Mouse (Mus musculus) right cerebral cortex, adult 18-20 months (tissue): ENCODE measurements around the gene Nfic.

ENCODE experiments used
- DNase-seq: peaks from one replicate; pipeline ENCODE4 v3.0.0; 2022; ENCODE audit warnings: mixed read lengths

Gene Nfic

DNA sequence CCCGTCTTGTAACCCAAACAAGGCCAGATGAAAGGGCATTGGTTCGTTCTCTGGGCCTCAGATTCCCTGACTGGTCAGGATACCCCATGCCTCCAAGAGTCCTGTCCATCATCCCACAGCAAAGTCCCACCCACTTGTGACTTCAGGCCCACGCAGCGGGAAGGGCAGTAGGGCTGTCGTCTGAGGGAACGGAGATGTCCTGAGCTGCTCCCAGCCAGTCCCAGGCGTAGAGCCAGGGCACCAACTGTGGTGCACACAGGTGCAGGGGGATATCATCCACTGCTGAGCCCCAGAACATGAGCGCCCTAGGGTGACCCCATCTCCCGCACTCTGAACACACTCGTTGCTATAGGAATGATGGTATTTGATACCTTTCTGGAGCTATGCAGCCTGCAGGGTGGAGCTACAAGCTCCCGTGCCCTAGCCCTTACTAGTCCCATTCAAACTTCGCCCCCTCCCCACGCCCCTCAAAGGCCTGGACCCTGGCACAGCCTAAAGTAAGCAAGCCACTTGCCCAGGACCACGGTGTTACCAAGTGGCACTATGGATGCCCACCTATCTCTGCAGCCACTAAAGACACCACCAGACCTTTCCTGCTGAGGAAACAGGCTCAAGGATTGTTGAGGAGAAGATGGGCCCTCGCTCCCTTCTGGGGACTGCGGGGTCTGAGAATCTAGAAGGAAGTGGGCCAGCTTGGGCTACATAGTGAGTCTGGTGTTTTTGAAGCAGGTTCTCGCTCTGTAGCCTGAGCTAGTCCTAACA lies 39.7 kb downstream of the Nfic start:
- DNase-seq, result no peak

DNA sequence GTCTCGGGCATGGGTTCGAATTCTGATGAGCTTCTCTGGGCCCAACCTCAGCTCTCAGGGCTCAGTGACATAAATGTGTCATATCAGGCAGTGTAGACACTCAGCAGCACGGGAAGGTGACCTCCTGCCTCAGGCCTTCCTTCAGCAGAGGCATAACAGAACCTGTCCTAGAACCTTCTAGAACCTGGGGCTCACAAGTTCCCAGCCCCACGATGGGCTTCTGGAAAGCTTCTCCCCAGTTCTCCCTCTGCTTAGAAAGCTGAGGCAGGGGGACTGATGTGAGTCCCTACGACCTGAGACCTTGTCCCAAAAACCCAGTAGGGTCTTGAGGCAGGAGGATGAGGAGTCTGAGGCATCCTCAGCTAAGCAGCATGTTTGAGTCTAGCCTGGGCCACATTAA lies 40.3 kb downstream of the Nfic start:
- no peak for DNase-seq

DNA sequence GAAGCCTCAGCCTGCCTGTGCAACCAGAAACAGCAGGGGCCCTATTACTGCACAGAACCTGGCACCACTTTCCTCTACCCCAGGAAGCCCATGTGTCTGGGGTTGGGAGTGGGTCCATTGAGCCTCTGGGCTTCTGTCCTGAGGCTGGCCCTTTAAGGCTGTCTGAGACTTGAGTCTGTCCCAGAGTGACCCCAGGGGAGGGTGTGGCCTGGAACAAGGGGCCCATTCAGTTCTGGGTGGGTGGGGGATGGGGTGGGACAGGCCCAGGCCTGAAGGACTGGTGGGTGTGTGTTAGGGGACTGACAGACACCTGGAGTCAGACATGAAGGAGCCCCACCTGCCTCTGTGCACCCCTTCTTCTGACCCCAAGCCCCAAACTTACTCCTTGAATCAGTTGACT lies 40.8 kb downstream of the Nfic start:
- no peak for DNase-seq

DNA sequence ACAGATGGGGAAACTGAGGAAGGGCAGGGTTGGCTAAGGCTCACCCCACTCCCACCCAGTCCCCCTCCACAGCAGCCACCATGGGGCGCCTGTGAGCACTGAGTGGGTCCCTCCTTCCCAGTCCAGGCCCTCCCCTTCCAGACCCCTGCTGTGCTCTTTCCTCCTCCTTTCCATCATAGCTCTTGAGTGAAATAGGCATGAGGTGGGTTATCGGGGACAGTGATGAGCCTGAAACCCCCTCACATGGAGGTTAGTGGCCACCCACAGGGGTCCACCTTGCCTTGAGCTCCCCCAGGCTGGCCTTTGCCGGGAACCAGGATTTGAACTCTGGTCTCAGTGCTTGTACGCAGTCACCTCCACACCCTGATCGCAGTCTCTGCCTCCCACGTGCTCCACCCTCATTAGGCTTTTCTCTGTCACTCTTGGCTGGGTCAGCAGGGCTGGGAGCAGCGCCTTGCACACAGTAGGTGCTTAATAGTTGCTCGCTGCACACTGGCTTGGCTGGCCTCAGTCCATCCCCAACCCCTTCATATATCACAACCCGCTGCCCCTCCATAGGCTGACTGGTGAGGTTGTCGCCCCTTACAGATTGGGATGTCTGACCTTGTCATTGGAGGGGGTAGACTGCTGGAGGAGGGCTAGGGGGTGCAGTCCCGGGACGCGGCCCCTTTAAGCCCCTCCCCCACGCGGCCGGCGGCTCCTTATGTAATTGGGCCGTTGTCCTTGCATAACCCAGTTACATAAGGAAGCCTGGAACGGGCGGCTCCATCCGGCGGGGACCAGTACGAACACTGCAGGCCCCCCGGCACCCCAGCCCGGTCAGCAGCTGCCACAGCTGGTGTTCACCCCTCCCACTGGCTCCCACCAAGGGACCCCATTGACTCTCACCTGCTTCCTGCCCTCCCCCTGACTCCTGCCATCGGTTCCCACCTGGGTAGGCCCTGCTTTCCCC lies 41.8 kb downstream of the Nfic start:
- DNase-seq, result peak; percentile 84

DNA sequence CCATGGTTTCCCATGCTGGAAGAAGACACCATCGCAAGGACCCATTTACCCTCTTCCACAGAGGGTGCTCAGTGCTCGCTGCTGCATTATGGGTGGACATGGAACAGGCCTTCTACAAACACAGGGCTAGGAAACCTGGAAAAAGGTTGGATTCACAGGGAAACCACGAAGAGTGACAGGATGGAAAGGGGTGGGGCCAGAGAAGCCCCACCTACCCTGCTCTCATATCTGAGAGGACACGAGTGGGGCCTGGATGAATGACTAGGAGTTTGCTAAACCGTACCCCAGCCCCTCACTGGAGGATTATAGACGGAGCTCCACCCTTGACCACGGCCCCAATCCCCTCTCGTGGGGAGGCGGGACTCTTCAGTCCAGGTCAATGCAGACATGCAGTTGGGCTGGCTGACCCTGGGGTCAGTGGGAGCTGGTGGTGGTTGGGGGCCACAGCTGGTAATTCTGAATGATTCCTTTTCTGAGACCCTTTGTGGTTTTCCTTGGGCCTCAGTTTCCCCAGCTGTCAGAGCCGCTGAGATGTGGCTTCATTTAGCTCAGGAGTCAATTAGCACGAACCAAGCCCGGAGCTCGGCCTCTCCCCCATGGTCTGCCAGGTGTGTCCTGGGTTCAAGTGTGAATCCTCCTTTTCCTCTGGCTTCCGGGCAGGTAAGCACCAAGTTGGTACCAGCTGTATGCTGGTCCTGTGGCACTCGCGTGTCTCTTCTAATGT lies 42.7 kb downstream of the Nfic start:
- no peak for DNase-seq

DNA sequence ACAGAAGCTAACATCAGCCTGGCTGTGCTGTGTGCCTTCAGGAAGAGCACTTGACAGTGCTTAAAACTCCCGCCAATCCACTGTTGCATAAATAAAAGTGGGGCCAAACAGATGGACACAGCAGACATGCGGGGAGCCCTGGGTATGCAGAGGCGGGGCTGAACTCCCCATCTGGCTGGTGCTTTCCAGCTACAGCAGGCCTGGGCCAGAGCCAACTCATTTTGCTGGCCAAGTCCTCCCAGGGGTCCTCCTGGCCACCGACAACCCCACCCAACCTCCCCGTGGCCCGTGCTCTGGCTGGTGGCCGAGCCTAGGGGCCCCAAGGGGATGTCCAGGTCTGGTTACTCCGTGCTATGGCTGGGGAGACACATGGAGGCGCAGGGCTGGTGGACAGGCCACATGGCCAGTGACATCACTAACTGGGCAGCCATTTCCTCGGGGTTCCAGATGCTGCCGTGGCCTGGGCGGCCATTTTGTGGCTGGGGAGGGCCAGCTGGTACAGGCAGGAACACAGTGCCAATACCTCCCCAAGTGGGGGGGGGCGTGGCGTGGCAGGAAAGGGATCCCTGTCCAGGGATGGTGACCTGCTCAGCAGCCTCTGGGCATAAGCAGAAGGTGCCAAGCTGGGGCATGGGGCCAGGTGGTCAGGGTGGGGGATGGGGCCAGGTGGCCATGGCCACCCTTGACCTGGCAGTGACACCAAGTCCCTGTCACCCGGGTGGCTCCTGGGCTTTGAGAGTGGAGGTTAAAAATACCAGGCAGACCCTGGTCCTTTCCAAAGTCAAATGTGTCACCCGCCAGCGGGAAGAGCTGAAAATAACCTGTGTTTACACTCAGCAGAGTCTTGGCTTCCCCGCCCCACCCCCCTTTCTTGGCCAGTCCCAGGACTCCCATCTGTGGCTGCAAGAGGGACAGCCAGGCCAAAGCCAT lies 43.7 kb downstream of the Nfic start:
- peak; percentile 73 for DNase-seq

DNA sequence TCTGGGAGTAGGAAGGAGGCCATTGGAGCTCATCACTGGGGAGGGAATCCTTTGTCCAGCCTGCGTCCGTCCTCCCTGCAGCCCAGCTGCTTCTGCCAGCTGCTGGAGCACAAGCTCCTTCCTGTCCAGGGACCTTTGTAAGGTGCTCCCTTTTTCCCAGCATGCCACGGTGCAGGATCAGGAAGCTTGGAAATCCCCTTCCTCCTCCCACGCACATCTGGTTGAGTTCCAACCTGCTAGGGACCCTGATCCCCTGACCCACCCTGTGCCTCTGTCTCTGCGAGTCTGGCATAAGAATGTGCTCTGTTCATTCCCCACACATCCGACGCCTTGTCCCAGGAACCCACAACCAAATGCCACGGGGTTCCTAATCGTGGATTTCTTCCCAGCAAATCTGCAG lies 44.5 kb downstream of the Nfic start:
- DNase-seq, result no peak

DNA sequence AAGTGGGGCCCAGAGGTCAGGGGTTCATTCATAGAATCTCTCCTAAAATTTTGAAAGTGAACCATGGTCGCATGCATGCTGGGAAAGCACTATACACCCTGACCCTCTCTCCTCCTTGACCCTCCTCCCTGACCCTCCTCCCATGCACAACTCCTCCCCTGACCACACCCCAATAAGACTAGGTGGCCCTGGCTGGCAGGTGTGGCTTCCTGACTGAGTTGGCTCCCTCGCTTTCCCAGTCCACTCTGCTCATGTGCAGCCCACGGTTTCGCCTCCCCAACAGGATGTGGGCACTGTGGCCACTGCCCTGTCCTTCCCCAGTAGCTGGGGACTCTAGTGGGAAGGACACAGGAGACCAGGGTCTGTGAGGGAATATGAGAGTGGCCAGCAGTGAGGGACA lies 45.1 kb downstream of the Nfic start:
- no peak for DNase-seq

DNA sequence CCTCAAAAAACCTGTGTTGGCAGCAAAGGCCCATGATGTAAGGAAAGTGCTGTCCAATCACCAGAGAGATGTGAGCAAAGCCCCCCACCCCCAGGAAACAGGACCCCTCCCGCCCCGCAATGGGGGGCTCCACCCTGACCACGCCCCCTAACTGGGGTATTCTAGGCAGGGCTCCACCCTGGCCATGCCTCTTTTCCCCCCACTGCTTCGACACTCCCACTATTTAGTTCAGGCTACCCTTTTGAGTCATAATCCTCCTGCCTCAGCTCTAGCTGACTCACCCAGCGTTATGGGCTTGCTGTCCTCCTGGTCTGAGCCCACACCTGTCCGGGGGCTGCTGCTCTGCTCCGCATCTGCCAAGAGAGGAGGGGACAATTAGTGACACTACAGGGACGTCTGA lies 46.1 kb downstream of the Nfic start:
- DNase-seq, result no peak

DNA sequence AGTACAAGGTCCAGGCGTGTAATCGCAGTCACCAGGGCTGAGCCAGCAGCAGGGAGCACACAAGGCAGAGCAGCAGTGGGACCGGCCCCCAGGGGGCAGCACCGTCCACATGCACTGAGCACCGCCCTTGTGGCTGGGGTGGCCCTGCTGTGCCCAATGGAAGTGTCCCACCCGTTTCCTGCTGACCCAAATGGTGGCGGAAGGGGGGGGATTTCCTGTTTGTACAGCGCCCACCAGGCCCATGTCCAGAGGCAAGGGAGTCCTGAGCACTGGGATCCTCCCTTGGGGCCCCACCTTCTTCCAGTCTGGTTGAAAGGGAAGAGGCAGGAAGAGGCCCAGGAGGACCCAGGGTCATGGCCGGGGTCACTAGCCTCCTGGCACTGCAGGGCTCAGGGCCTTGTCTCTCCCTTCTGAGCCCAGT lies 46.6 kb downstream of the Nfic start:
- no peak for DNase-seq

DNA sequence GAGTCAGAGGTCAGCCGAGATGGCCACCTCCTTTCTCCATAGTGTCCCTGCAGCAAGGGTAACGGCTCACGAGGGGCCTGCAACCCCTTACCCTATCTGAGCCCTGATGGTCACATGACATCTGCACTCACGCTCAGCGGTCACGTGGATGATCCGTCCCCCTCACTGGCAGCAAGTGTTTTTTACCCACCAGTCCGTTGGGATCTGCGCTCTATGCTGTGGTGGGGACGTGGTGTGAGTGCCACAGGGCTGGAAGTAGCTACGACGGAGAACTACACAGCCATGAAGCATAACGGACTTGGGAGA lies 47.1 kb downstream of the Nfic start:
- DNase-seq, result no peak

DNA sequence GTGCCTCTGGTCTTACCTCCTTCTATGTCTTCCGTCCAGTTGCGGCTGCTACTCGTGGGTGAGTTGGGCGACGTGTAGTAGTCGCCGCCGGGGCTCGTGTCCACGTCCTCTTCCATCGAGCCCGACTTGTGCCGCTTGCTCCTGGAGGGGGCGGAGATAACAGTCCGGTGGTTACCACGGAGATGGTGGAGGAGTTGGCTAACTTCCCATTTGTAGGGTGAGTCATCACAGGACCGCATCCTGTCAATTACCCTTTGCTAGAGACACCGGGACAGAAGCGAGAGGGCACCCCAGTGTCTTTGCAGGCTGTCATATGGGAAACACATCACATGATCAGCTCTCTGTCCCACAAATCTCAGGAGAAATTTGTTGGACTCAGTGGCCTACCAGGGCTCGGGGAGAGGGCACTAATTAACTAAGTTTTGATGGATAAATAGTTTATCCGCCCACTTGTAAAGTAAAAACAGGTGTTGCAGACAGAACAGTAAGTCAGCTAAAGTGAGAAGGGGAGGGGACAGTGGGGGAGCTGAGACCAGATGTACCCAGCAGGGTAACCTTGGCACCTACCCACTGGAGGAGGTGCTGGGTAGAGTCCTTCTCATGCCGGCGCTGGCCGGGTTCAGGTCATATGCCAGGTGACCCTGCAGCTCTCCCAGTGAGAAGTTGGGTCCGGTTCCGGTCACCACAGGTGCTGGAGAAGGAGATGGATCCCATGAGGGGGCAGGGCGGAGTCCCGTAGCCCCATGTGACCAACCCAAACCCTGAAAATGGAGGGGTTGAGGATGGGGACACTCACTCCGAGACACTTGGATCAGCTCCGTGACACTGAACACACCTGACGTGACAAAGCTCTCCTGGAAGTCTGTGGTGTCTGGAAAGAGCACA lies 47.7 kb downstream of the Nfic start:
- DNase-seq, result peak; percentile 83

DNA sequence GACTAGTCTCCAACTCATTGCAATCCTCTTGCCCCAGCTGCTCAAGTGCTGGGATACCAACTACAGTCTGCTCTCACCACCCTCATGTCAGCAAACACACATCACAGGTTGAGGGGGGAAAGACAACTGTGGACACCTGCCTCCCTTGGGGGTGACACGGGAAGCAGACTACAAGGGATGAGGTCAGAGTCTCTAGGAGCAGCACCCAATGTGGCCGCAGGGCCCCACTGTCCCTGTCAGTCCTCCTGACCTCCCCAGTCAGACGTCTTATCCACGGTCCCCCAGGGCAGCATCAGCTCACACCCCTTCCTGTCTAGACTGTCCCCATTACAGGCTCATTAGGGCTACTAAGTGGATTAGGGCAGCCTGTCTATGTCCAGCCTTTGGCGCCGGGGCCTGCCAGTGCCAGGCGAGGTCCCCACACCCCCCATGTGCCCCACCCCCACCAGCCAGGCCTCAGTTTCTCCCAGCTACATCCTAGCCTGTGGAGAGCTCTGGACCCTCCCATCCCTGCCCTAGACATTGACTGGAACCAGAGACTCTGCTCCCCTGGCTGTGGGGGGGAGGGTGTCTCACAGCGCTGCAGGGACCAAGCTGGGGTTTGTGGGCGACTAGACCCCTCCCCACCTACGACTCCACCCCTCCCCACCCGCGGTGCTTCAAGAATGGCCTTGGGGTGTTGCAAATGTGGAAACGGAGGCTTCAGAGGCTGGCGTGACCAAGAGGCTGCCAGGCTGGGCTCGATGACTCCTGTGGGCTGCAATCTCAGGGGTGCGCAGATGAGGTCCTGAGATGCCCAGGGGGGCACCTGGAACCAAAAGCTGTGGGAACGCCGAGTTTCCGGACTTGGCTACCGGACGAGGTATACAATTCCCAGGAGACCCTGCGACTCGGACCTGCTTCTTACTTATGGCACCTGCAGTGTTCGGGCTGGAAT lies 48.7 kb downstream of the Nfic start:
- no peak for DNase-seq

DNA sequence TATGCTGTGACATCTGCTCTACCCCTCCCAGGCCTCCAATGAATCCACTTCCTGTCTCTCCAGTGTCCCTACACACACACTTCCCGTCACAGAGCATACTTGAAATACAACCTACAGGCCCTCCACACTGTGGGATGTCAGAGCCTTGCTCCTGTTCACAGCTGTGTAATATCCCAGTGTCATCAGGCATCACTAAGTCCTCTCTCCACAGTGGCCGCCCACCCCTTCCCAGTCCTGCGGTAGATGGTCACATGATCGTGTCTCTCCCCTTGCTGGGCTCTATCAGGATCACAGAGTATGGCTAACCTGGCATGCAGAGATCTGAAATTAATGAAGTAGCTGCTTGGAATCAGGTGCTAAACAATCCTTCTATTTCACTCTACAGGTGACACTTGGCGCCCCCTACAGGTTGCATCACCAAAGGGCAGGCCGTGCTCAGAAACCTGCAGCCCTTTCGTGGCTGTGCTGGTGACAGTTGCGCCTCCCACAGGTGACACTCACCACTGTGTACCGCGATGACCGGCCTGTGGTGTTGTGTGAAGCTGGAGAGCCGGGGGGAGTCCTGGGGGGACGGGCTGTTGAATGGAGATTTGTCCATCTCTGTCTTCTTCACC lies 49.7 kb downstream of the Nfic start:
- DNase-seq, result no peak

DNA sequence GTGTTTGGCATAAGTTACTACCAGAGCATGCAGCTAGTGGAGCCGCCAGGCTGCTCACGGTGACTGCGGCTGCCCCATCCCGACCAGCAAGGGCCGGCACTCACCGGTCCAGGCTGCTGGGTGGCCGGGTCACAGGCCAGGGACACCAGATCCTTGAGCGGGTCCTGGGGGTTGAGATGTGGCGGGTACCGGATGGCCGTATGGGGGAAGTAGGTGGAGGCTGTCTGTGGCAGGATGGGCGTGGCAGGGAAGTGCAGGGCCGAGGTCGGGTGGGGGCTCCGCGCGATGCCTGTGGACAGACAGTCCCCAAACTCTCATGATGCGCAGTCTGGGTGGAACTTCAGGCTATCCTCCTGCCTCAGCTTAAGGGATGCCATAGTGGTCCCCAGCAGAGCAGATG lies 50.7 kb downstream of the Nfic start:
- DNase-seq, result no peak

DNA sequence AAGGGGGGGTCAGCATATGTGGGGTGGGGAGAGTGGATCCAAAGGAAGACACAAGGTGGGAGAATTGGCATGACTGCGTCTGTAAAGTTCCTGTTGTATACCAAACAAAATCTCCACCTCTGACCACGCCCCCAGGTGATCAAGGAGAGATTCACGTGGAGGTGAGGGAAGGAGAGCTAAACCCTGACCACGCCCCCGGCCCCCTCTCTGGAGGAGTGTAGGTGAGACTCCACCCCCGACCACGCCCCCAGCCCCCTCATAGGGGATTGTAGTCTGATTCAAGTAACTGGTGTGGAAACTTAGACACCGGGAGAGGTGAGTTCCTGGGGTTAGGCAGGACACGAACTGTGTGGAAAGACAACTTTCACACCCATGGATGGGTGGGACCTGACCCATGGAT lies 51.4 kb downstream of the Nfic start:
- no peak for DNase-seq

DNA sequence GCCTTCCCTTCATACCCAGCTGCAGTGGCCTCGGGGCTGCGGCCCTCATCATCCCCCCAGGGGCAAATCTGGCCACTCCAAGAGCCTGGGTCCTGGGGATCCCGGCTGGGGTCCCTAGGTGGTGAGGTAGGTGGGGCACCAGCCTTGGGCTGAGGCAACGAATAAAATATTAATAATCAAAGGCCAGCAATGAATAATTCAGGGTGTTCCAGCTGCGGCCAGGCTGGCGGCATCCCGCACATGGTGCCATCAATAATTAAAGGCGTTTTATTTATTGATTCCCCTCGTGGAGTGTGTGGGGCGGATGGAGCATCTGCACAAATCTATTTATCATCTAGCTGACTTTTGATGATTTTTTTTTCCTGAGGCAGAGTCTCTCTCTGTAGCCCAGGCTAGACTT lies 51.9 kb downstream of the Nfic start:
- no peak for DNase-seq

DNA sequence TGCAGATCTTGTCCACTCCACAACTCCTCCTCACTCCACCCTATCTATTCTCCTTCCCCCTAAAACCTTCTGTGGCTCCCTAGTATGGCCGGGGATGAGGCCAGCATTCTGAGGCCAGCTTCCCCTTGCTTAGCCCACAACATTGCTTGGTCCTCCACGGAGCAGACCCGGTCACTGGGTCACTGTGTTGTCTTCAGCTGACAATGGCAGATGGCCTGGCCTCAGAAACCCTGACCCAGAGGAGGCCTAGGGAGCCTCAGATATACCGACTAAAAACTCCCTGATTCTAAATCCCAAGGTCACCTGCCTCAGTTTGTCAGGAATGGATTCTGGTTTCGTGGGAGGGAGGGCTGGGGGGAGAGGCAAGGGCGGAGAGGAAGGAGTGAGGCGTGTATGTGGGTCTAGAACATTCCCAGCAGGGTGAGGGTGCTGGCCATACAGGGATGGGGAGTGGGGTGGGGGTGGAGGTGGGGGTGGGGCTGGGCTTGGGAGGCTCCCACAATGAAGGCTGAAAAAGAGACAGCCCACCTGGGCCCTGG lies 53.1 kb downstream of the Nfic start:
- no peak for DNase-seq

DNA sequence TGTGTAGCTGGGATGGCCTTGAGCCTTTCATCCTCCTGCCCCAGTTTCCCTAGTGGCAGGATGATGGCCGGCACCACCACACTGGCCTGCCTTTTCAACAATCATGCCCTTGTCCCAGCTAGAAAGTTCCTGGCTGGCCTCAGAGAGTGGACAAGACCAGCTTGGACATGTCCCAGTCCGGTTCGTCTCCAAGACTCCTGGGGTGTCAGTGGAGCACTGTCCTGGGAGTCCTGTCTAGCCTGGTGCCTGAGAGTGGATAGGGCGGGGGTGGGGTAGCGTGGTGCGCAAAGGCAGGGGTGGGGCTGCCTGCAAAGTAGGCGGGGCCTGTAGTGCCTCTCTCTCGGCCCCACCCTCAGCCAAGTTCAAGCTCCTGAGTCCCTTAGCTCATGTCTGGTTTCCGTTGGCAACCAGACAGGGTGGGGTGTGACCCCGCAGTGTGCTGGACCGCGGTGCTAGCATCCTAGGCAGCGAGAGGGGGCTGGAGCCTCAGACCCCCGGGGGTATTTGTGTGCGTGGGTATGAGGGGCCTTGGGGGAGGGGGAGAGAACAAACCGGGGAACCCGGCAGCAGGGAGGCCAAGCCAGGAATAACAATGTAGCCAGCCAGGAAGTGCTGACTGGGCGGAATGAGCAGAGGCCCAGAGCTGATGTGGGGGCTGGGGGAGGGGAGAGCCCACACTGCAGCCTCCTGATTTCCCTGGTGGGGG lies 53.8 kb downstream of the Nfic start:
- DNase-seq, result peak; percentile 67
